Mouse (Mus musculus) heart, embryonic 11.5 days (tissue): ENCODE data around the gene Cryl1. TPM values are rescaled to one million over a fixed set of nuclear protein-coding genes. Genes with fewer than 3 reads are reported as not detected.
A peak's percentile ranks its signal among the peaks of the same experiment; 100 is the strongest.

Source experiments
- ATAC-seq: fragments of 200-750 bp; cut with Nextera tagmentation; replicated peaks from 2 replicates; pipeline ENCODE4 v1.8.0; 2017; ENCODE audit warnings: moderate library complexity; ENCODE audit not compliant: insufficient number of reproducible peaks, low FRiP score, low TSS enrichment
- H3K27ac ChIP-seq: fragments of 300-500 bp; sonication (generic); 2 replicates; pipeline ENCODE4 v1.5.1; 2014; ENCODE audit warnings: mild to moderate bottlenecking, low read depth, low read length
- H3K27me3 ChIP-seq: fragments of 300-500 bp; sonication (generic); 2 replicates; pipeline ENCODE4 v1.6.1; 2014; ENCODE audit warnings: mild to moderate bottlenecking, low read length, mixed read lengths; ENCODE audit not compliant: control insufficient read depth, insufficient read depth
- H3K36me3 ChIP-seq: fragments of 300-500 bp; sonication (generic); 2 replicates; pipeline ENCODE4 v1.6.1; 2014; ENCODE audit warnings: mild to moderate bottlenecking, low read length, moderate library complexity, mixed read lengths; ENCODE audit not compliant: control insufficient read depth, insufficient read depth
- H3K4me1 ChIP-seq: fragments of 300-500 bp; sonication (generic); 2 replicates; pipeline ENCODE4 v1.6.1; 2014; ENCODE audit warnings: low read length; ENCODE audit not compliant: control insufficient read depth, insufficient read depth
- H3K4me2 ChIP-seq: fragments of 300-500 bp; sonication (generic); 2 replicates; pipeline ENCODE4 v1.6.1; 2014; ENCODE audit warnings: mild to moderate bottlenecking, moderate library complexity
- H3K4me3 ChIP-seq: fragments of 300-500 bp; sonication (generic); 2 replicates; pipeline ENCODE4 v1.5.1; 2014; ENCODE audit warnings: low read depth, low read length
- H3K9ac ChIP-seq: fragments of 300-500 bp; sonication (generic); 2 replicates; pipeline ENCODE4 v1.6.1; 2014; ENCODE audit warnings: mild to moderate bottlenecking, low read depth, low read length, moderate library complexity
- H3K9me3 ChIP-seq: fragments of 300-500 bp; sonication (generic); replicated peaks from 2 replicates; pipeline ENCODE4 v1.6.1; 2016; ENCODE audit warnings: low read length; ENCODE audit not compliant: control insufficient read depth
- WGBS: fragments of 180-500 bp; shearing (Covaris S2); extraction: QIAGEN DNeasy Blood & Tissue Kit; methylation state at CpG from one replicate; pipeline ENCODE4 v1.1.7; 2014; ENCODE audit not compliant: insufficient replicate concordance; 5-methylcytosine and 5-hydroxymethylcytosine counted together
- polyA plus RNA-seq: library from polyadenylated mRNA; unstranded; fragments of >200 nt; fragmentation: Nextera tagmentation; extraction: Ambion mirVana; gene quantifications from 2 replicates; pipeline ENCODE4 v1.2.1, GENCODE M21; 2014

Cryl1 gene
- 11.0 and 11.9 TPM in 2 replicates for polyA plus RNA-seq

DNA sequence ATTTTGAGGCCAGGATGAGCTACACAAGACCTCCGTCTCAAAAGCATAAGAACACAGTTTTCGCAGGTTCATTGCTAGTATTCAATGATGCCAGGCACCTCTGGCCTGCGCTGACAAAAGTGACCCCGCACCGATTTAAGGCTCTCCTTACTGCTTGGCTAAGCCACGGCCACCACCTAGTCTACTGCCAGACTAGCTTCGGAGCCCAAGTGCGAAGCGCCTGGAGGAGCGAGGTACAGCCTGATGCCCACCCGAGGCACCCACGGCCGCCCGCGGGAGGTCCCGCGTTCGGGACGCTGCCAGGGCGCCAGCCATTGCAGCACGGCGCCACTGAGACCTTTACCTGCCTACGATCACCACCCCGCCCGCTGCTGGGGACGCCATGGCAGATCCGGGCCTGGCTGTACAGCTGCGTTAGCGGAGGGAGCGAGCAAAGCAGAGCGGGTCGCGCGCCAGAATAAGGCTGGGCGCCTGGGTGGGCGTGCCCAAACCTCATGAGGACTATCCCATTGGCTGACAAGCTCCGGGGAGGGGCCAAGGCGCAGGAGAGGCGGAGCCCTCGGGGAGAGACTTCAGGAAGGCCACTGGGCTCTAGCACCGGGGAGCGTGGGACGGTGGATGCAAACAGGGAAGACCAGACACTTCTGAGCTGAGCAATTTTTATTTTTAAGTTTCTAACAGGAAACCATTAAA lies at the start of gene Cryl1:
Gene Cryl1 (minus strand): TSS at position 465 of the 693 bp plus-strand sequence.
- no peaks in the 10 kb centered on the region for H3K4me1 ChIP-seq
- H3K4me3 ChIP-seq = peak within 1 kb of the TSS; percentile 55
- ATAC-seq = peak; percentile 98
- peaks cover 9% of the 10 kb centered on the region for H3K27me3 ChIP-seq
- H3K9ac ChIP-seq = peak within 1 kb of the TSS; percentile 72
- WGBS = 1% methylated on average over 43 of the region's 43 CpGs
- H3K36me3 ChIP-seq = no peaks in the 10 kb centered on the region
- no peak within 1 kb of the TSS for H3K27ac ChIP-seq
- H3K4me2 ChIP-seq = peak within 1 kb of the TSS; percentile 83
- H3K9me3 ChIP-seq = no peaks in the 10 kb centered on the region

DNA sequence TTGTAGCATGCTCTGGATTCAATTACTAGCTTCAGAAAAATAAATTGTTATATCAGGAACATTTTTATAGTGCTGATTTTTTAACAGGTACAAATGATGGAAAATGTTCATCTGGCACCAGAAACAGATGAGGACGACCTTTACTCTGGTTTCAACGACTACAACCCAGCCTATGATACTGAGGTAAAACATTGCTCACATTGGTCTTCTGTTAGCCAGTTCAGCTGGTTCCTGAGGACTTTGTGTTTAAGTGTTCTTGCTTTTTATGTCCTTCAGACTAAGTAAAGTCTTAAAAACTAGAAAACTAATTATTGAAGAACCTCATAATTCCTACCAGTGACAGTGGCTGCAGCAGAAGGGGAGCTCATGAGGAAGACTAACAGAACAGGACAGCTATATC lies 32.1 kb upstream of the Cryl1 start:
- no peaks in the 10 kb centered on the region for H3K36me3 ChIP-seq
- no peak overlapping the region for H3K9ac ChIP-seq
- WGBS = 72% methylated on average over 2 of the region's 2 CpGs
- H3K4me1 ChIP-seq = no peaks in the 10 kb centered on the region
- ATAC-seq = no peak
- no peaks in the 10 kb centered on the region for H3K27me3 ChIP-seq
- H3K9me3 ChIP-seq = no peaks in the 10 kb centered on the region
- no peak overlapping the region for H3K27ac ChIP-seq
- no peak overlapping the region for H3K4me3 ChIP-seq
- H3K4me2 ChIP-seq = no peak overlapping the region

DNA sequence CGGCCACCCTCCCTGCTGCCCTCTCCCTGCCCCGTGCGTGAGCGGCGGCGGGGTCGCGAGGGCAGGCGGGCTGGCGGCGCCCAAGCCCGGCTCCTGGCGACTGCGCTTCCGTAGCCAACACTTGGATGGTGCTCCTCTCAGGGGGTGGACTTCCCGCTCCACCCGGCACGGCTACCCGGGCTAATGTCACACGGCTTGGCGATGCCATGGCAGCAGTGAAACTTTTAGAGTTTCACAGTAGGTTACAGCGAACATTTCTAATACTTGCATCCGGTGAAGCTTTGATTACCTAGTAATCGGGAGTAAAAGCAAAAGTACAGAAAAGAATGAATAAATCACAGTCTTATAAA lies 25.9 kb upstream of the Cryl1 start:
- under 1% methylated on average over 23 of the region's 24 CpGs for WGBS
- peak overlapping the region; percentile 87 for H3K4me3 ChIP-seq
- peak overlapping the region; percentile 80 for H3K9ac ChIP-seq
- peak; percentile 71 for ATAC-seq
- no peaks in the 10 kb centered on the region for H3K36me3 ChIP-seq
- H3K4me2 ChIP-seq = peak overlapping the region; percentile 73
- peak overlapping the region; percentile 29; the same call in 1 of the 2 replicates for H3K27ac ChIP-seq
- H3K9me3 ChIP-seq = no peaks in the 10 kb centered on the region
- H3K27me3 ChIP-seq = no peaks in the 10 kb centered on the region
- peaks cover 2% of the 10 kb centered on the region; the same call in 1 of the 2 replicates for H3K4me1 ChIP-seq

DNA sequence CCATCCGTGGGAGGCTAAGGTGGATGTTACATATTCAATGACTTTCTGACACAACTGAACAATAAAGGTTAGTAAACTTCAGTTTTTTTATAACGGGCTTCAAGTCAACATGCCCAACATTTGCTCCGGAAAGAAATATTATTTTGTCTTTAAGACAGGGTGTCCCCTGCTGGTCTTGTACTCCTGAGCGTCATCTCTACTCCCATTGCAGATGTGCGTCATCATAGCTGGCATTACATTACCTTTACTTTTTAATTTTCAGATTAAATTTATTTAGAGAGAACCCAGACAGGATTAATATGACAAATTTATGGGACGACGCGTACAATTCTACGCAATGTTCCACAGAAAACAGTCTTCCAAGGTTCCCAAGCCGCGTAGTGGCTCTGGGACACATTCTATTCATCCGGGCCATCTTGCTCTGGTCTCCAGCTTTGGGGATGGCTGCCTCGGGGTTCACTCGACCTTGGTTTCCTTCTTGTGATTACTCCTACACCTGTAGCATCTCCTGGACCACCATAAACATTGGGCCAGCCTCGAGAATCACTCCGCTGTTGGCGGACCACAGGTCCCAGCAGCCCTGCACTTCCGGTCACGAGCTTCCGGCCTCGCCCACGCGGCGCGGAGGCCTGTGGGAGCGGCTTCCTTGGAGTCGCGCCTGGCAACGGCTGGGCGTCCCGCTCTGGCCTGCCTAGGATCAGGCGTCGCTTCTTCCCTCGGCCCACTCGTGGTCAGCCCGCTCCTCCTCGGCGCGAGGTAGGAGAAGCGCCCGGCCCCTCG lies 25.3 kb upstream of the Cryl1 start, which contains the start of gene Ift88:
Gene Ift88 (plus strand): TSS at position 631 of the 780 bp plus-strand sequence.
- Histone ChIP-seq H3K36me3 (no peaks in the 10 kb centered on the region), H3K9me3 (no peaks in the 10 kb centered on the region), H3K4me3 (peak within 1 kb of the TSS; percentile 87), H3K27ac (peak within 1 kb of the TSS; percentile 29; the same call in 1 of the 2 replicates), H3K4me2 (peak within 1 kb of the TSS; percentile 73), H3K27me3 (no peaks in the 10 kb centered on the region), H3K4me1 (peaks cover 2% of the 10 kb centered on the region; the same call in 1 of the 2 replicates), H3K9ac (peak within 1 kb of the TSS; percentile 80)
- ATAC-seq = peak; percentile 96
- 4% methylated on average over 35 of the region's 42 CpGs for WGBS

DNA sequence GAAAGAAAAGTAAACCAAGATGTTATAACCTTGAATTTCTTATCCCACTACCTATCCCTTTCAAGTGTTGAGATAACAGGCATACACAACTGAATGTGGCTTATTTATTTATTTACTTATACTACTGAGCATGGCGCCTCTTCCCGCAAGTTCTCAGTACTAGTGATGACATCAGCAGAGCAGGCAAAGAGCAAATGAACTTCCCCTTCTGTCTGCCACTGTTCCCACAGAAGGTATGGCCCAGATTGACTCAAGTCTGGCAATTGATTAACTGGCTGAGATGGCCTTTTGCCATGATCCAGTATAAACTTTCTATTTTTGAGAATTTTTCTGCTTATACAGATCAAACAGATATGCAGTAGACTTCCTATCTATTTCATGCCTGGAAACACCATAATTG lies 18.9 kb upstream of the Cryl1 start:
- Histone ChIP-seq H3K36me3 (no peaks in the 10 kb centered on the region), H3K4me1 (no peaks in the 10 kb centered on the region), H3K9me3 (no peaks in the 10 kb centered on the region), H3K4me2 (no peak overlapping the region), H3K4me3 (no peak overlapping the region), H3K27me3 (no peaks in the 10 kb centered on the region), H3K27ac (no peak overlapping the region), H3K9ac (no peak overlapping the region)
- WGBS = 76% methylated on average over 2 of the region's 2 CpGs
- no peak for ATAC-seq

DNA sequence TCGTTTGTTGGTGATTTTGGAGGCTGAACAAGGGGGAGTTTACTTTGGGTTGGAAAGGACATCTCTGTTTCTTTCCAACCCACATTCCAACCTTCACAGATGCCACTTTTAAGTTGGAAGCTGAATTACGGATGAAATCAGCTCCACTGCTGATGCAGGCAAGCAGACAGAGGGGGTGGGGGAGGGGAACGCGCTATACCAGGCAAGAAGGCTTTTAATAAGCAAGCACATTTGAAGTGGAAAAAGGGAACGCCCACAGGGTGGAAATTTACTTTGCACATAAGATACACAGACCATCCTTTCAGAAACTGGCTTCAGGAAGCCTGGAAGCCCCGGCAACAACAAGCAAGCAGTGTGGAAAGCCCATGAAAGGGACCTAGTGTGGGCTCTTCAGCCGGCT lies 13.8 kb upstream of the Cryl1 start:
- no peak for ATAC-seq
- no peak overlapping the region for H3K4me2 ChIP-seq
- no peak overlapping the region for H3K27ac ChIP-seq
- no peaks in the 10 kb centered on the region for H3K9me3 ChIP-seq
- no peak overlapping the region for H3K4me3 ChIP-seq
- no peak overlapping the region for H3K9ac ChIP-seq
- no peaks in the 10 kb centered on the region for H3K27me3 ChIP-seq
- H3K4me1 ChIP-seq = no peaks in the 10 kb centered on the region
- no peaks in the 10 kb centered on the region for H3K36me3 ChIP-seq
- WGBS = 58% methylated on average over 7 of the region's 7 CpGs

DNA sequence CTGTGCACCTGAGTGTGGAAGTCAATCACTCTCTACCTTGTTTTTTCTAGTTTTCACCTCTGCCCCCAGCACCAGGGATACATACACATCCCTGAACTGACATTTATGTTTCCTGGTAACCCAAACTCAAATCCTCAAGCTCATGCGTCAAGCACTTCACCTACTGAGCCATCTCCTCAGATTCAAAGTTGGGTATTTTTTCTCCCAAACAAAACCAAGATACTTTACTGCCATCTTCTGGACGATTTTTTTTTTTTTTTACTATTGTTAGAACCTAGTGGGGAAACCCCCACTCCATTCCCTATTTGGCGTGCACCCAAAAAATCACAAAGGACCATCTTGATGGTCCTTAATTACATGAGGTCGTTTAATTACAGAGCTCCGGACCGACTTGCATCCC lies 10.8 kb upstream of the Cryl1 start:
- no peaks in the 10 kb centered on the region for H3K9me3 ChIP-seq
- ATAC-seq = no peak
- no peak overlapping the region for H3K9ac ChIP-seq
- H3K27me3 ChIP-seq = no peaks in the 10 kb centered on the region
- H3K4me1 ChIP-seq = no peaks in the 10 kb centered on the region
- WGBS = 27% methylated on average over 6 of the region's 6 CpGs
- H3K27ac ChIP-seq = no peak overlapping the region
- H3K4me3 ChIP-seq = no peak overlapping the region
- no peaks in the 10 kb centered on the region for H3K36me3 ChIP-seq
- H3K4me2 ChIP-seq = no peak overlapping the region

DNA sequence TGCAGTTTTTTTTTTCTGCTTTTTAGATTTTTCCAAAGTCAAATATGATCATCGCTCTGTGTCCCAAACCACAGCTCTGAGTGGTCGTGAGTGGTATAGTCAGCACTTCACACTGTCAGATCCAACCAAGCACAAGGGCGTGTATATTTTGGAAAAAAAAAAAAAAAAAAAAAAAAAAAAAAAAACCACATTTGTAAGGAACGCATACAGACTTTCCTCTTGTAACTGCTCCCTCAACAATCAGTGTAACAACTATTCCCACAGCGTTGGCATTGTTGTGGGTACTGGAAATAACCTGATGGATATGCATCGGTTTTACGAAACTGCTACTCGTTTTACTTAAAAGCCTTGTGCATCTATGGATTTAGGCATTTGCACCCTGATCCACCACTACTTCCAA lies 9.8 kb upstream of the Cryl1 start:
- no peaks in the 10 kb centered on the region for H3K9me3 ChIP-seq
- H3K27ac ChIP-seq = no peak overlapping the region
- H3K9ac ChIP-seq = no peak overlapping the region
- no peak overlapping the region for H3K4me3 ChIP-seq
- no peaks in the 10 kb centered on the region for H3K27me3 ChIP-seq
- no peaks in the 10 kb centered on the region for H3K4me1 ChIP-seq
- no peak overlapping the region for H3K4me2 ChIP-seq
- ATAC-seq = no peak
- WGBS = 78% methylated on average over 8 of the region's 8 CpGs
- H3K36me3 ChIP-seq = no peaks in the 10 kb centered on the region
